Mouse (Mus musculus): Measurements from ENCODE around the gene Nsg2. TPM values are rescaled to one million over a fixed set of nuclear protein-coding genes. Genes with fewer than 3 reads are reported as not detected.
A peak's percentile ranks its signal among the peaks of the same experiment; 100 is the strongest.

Gene Nsg2
- total and polyA plus RNA-seq, 3 experiments, result 10.9 to 42.6 (median 26.5) TPM

GRCm38 (mm10) chr11:32083462-32083861 is 83.2 kb downstream of the Nsg2 start:
- DNase-seq, result no peak

- no peak for DNase-seq
These were observed 86.3 kb downstream of the Nsg2 start for GRCm38 (mm10) chr11:32086525-32086924.

- DNase-seq, result peak; percentile 8
These were observed 87.1 kb downstream of the Nsg2 start for GRCm38 (mm10) chr11:32087376-32087775.

GRCm38 (mm10) chr11:32087779-32088442 is 87.6 kb downstream of the Nsg2 start:
- DNase-seq, result no peak

- DNase-seq, result no peak
These were observed 95.5 kb downstream of the Nsg2 start for GRCm38 (mm10) chr11:32095793-32096192.

- no peak for DNase-seq
These were observed 96.1 kb downstream of the Nsg2 start for GRCm38 (mm10) chr11:32096346-32096745.

GRCm38 (mm10) chr11:32101059-32101632 is 100.9 kb downstream of the Nsg2 start:
- DNase-seq, result no peak

GRCm38 (mm10) chr11:32102976-32103375 is 102.7 kb downstream of the Nsg2 start:
- DNase-seq, result no peak

- DNase-seq, result no peak
These were observed 104.3 kb downstream of the Nsg2 start for GRCm38 (mm10) chr11:32104406-32105116.

GRCm38 (mm10) chr11:32105750-32106646 is 105.7 kb downstream of the Nsg2 start:
- DNase-seq, result no peak

GRCm38 (mm10) chr11:32106647-32106985 is 106.4 kb downstream of the Nsg2 start:
- no peak for DNase-seq

- no peak for DNase-seq
These were observed 108.2 kb downstream of the Nsg2 start for GRCm38 (mm10) chr11:32108441-32108840.

Other genes starting within 250 kb of the Nsg2 start
- gene Cpeb4, start 128.3 kb upstream of the Nsg2 start, total RNA-seq (2021), result 100 to 1,000 TPM in 1 of 2 experiments, 10 to 100 TPM in 1; 70.1 to 200 TPM
- gene Cpeb4, start 128.3 kb upstream of the Nsg2 start, polyA plus RNA-seq (2012; rRNA removed), result 6.8 and 12.3 TPM in 2 replicates
- gene 4930524B15Rik, start 34.9 kb upstream of the Nsg2 start, total RNA-seq (2021), result not detected
- gene 4930524B15Rik, start 34.9 kb upstream of the Nsg2 start, polyA plus RNA-seq (2012; rRNA removed), result 0.11 TPM in 1 of 2 replicates, not detected in the other
- under 1 TPM; 0.26 to 0.31 TPM for gene Il9r, start 199.8 kb downstream of the Nsg2 start, total RNA-seq (2021)
- gene Il9r, start 199.8 kb downstream of the Nsg2 start, polyA plus RNA-seq (2012; rRNA removed), result 0.69 TPM in 1 of 2 replicates, not detected in the other
- gene Snrnp25, start 205.0 kb downstream of the Nsg2 start, total RNA-seq (2021), result 10 to 100 TPM in 1 of 2 experiments, 1 to 10 TPM in 1; 9.8 to 15.5 TPM
- 7.2 and 7.8 TPM in 2 replicates for gene Snrnp25, start 205.0 kb downstream of the Nsg2 start, polyA plus RNA-seq (2012; rRNA removed)
- 10 to 100 TPM; 28.0 to 28.6 TPM for gene Rhbdf1, start 221.8 kb downstream of the Nsg2 start, total RNA-seq (2021)
- 137 and 151 TPM in 2 replicates for gene Rhbdf1, start 221.8 kb downstream of the Nsg2 start, polyA plus RNA-seq (2012; rRNA removed)
- gene Mpg, start 226.0 kb downstream of the Nsg2 start, total RNA-seq (2021), result 10 to 100 TPM; 17.1 to 19.6 TPM
- 17.1 and 21.1 TPM in 2 replicates for gene Mpg, start 226.0 kb downstream of the Nsg2 start, polyA plus RNA-seq (2012; rRNA removed)

Measured in adrenal gland, adult 2 months (tissue).